ENCODE assay signal across 19 mouse cellular contexts in genomic region chr19:6851497-6851896, GRCm38 (mm10). TPM values are rescaled to one million over a fixed set of nuclear protein-coding genes. Genes with fewer than 3 reads are reported as not detected.
A peak's percentile ranks its signal among the peaks of the same experiment; 100 is the strongest.
DNase-seq lines count a peak whose midpoint lies in the region; ATAC-seq and TF ChIP-seq lines count a peak whose summit lies in the region.
"Had no signal": no experiment of that assay in that cellular context is flagged by ENCODE, and none has a peak within 500 bp of the region (broad histone marks: within the 10 kb centered on the region; RNA-seq: fewer than 3 reads in every experiment).

No protein-coding gene starts in this region.

- H3K36me3 ChIP-seq in midbrain, embryonic 11.5 days (ENCODE audit: control insufficient read depth, insufficient read depth, low read length): no peaks in the 10 kb centered on the region
- no peaks in the 10 kb centered on the region for H3K36me3 ChIP-seq in midbrain, postnatal 0 days (ENCODE audit: insufficient read depth, low read length)
- H3K36me3 ChIP-seq in ES-E14 (ENCODE audit: control insufficient read depth, insufficient read depth, low read length, poor library complexity, severe bottlenecking): no peaks in the 10 kb centered on the region
- no peaks in the 10 kb centered on the region; the same call in 1 of the 2 replicates for H3K36me3 ChIP-seq in small intestine, adult 2 months (ENCODE audit: control insufficient read depth, insufficient read depth, low read length)
- H3K36me3 ChIP-seq: embryonic facial prominence, embryonic 10.5 days; embryonic facial prominence, embryonic 12.5 days; forebrain, embryonic 15.5 days had no signal

- no peak overlapping the region for H3K4me3 ChIP-seq in midbrain, embryonic 11.5 days (ENCODE audit: low read depth, low read length)
- no peak overlapping the region for H3K4me3 ChIP-seq in midbrain, postnatal 0 days (ENCODE audit: low read depth, low read length)
- no peak overlapping the region for H3K4me3 ChIP-seq in ES-E14 (ENCODE audit: insufficient read depth in 1 of 2, low read depth in 1 of 2, low read length in 2 of 2, poor library complexity in 1 of 2, severe bottlenecking in 1 of 2)
- no peak overlapping the region for H3K4me3 ChIP-seq in small intestine, adult 2 months (ENCODE audit: low read depth, low read length)
- H3K4me3 ChIP-seq: embryonic facial prominence, embryonic 10.5 days; embryonic facial prominence, embryonic 12.5 days; forebrain, embryonic 13.5 days; forebrain, embryonic 15.5 days had no signal

- no peak for TF ChIP-seq CTCF in midbrain, postnatal 0 days (IDR thresholded peaks at IDR 0.05)
- no peak for TF ChIP-seq CTCF in small intestine, adult 2 months (IDR thresholded peaks at IDR 0.05; ENCODE audit: extremely low read depth, insufficient read length, insufficient replicate concordance, low read depth, low read length)

- in situ Hi-C loops in ES-E14 (cut with MboI; ENCODE audit: low sequenced_read_pairs in 2 of 2, unreplicated experiment in 2 of 2): no loop called here

- peaks cover 15% of the 10 kb centered on the region for H3K4me1 ChIP-seq in midbrain, embryonic 11.5 days (ENCODE audit: control insufficient read depth, insufficient read depth, low read length)
- peaks cover 7% of the 10 kb centered on the region; the same call in 1 of the 2 replicates for H3K4me1 ChIP-seq in midbrain, postnatal 0 days (ENCODE audit: insufficient read depth, low read length)
- peaks cover 6 to 9% of the 10 kb centered on the region in 2 experiments; a peak in 3 of 4 replicates for H3K4me1 ChIP-seq in ES-E14 (ENCODE audit: control insufficient read depth in 2 of 2, insufficient read depth in 2 of 2, low read length in 2 of 2, poor library complexity in 1 of 2)
- H3K4me1 ChIP-seq in small intestine, adult 2 months (ENCODE audit: control insufficient read depth, insufficient read depth, insufficient read length, low read length): peaks cover 43% of the 10 kb centered on the region

- H3K27me3 ChIP-seq in midbrain, embryonic 11.5 days (ENCODE audit: control insufficient read depth, insufficient read depth, low read length): peaks cover 41% of the 10 kb centered on the region
- peaks cover 41% of the 10 kb centered on the region for H3K27me3 ChIP-seq in midbrain, postnatal 0 days (ENCODE audit: insufficient read depth, low read length)
- no peaks in the 10 kb centered on the region for H3K27me3 ChIP-seq in small intestine, adult 2 months (ENCODE audit: control insufficient read depth, insufficient read depth, low read length)

- H3K9ac ChIP-seq in midbrain, embryonic 11.5 days (ENCODE audit: low read length): no peak overlapping the region
- H3K9ac ChIP-seq in midbrain, postnatal 0 days (replicated peaks; ENCODE audit: low read length, poor library complexity, severe bottlenecking): no peak overlapping the region
- H3K9ac ChIP-seq in ES-E14 (ENCODE audit: insufficient read depth, low read depth, low read length, poor library complexity, severe bottlenecking): no peak overlapping the region
- H3K9ac ChIP-seq: embryonic facial prominence, embryonic 12.5 days; forebrain, embryonic 13.5 days; forebrain, embryonic 15.5 days; forebrain, postnatal 0 days had no signal

- WGBS in midbrain, embryonic 11.5 days: 76% methylated on average over 3 of the region's 3 CpGs
- WGBS in midbrain, postnatal 0 days: 86% methylated on average over 3 of the region's 3 CpGs
- WGBS in small intestine, adult 2 months: 74% methylated on average over 3 of the region's 3 CpGs

- TF ChIP-seq POLR2A in small intestine, adult 2 months (IDR thresholded peaks at IDR 0.05; ENCODE audit: low read depth, low read length): no peak

- no peak overlapping the region for H3K27ac ChIP-seq in midbrain, embryonic 11.5 days (ENCODE audit: low read depth, low read length)
- H3K27ac ChIP-seq in midbrain, postnatal 0 days (ENCODE audit: low read depth, low read length): no peak overlapping the region
- no peak overlapping the region for H3K27ac ChIP-seq in ES-E14 (ENCODE audit: insufficient read depth, low read depth, low read length, poor library complexity, severe bottlenecking)
- H3K27ac ChIP-seq in small intestine, adult 2 months (ENCODE audit: insufficient read depth, low read depth, low read length): peak overlapping the region; percentile 93
- H3K27ac ChIP-seq: embryonic facial prominence, embryonic 10.5 days; embryonic facial prominence, embryonic 12.5 days; forebrain, embryonic 13.5 days; forebrain, embryonic 15.5 days had no signal

- no peak for ATAC-seq in midbrain, embryonic 11.5 days (ENCODE audit: low FRiP score)
- no peak for ATAC-seq in midbrain, postnatal 0 days (ENCODE audit: low FRiP score)
- no peak for ATAC-seq in megakaryocyte-erythroid progenitor cell, adult 5-6 weeks (replicated peaks; ENCODE audit: low FRiP score, low TSS enrichment, poor library complexity, severe bottlenecking)
- ATAC-seq: forebrain, embryonic 13.5 days; forebrain, embryonic 15.5 days; forebrain, postnatal 0 days had no signal

- no peak overlapping the region for H3K4me2 ChIP-seq in midbrain, embryonic 11.5 days
- no peak overlapping the region for H3K4me2 ChIP-seq in midbrain, postnatal 0 days (ENCODE audit: low read depth, low read length, poor library complexity, severe bottlenecking)
- H3K4me2 ChIP-seq: embryonic facial prominence, embryonic 12.5 days; forebrain, embryonic 13.5 days; forebrain, embryonic 15.5 days had no signal

- peak; percentile 78 for DNase-seq in midbrain, embryonic 11.5 days (ENCODE audit: low spot score, missing footprints)
- no peak for DNase-seq in midbrain, postnatal 0 days (ENCODE audit: low spot score)
- DNase-seq in ES-E14 (ENCODE audit: low read depth, low spot score) (no peak), MN1 (ENCODE audit: low spot score) (no peak)
- DNase-seq: adrenal gland, adult 2 months; adrenal gland, postnatal 10 days; adrenal gland, postnatal 25 days; cerebellum, adult 11 months; cerebellum, adult 18-20 months; cerebellum, adult 8-10 months; cerebellum, postnatal 10 days; cerebellum, postnatal 25 days; forebrain, postnatal 0 days had no signal

- no peaks in the 10 kb centered on the region for H3K9me3 ChIP-seq in midbrain, embryonic 11.5 days (ENCODE audit: control insufficient read depth, low read length)
- H3K9me3 ChIP-seq in midbrain, postnatal 0 days (ENCODE audit: low read length): no peaks in the 10 kb centered on the region
- H3K9me3 ChIP-seq in ES-E14 (ENCODE audit: control insufficient read depth, insufficient read depth, low read depth, low read length): no peaks in the 10 kb centered on the region
- H3K9me3 ChIP-seq: embryonic facial prominence, embryonic 10.5 days; embryonic facial prominence, embryonic 12.5 days; forebrain, embryonic 13.5 days; forebrain, embryonic 15.5 days had no signal

TF ChIP-seq in ES-E14, 5 proteins besides CTCF, POLR2A, EP300 and RAD21:
- TF ChIP-seq MAFK (IDR thresholded peaks at IDR 0.05; ENCODE audit: insufficient read depth, low read depth, low read length) (no peak), HCFC1 (IDR thresholded peaks at IDR 0.05; ENCODE audit: borderline replicate concordance, insufficient read depth, low read length) (peak; percentile 80)

RNA-seq across cellular contexts. Expression of gene Ccdc88b, which starts 6.5 kb away (rescaled TPM):
- 0.26 and 0.58 TPM in 2 replicates for polyA plus RNA-seq in midbrain, embryonic 11.5 days (2014; fragmentation: Nextera tagmentation; extraction: Ambion mirVana)
- 1.0 and 1.9 TPM in 2 replicates for total RNA-seq in midbrain, postnatal 0 days (2014; rRNA removed)
- 0.86 and 1.8 TPM in 2 replicates for polyA plus RNA-seq in midbrain, postnatal 0 days (2015; fragmentation: Nextera tagmentation; extraction: Ambion mirVana)
- total RNA-seq in ES-E14 (2012; rRNA removed): 2.7 and 3.5 TPM in 2 replicates
- polyA plus RNA-seq in small intestine, adult 2 months (2012; rRNA removed): 17.9 and 34.6 TPM in 2 replicates
- total RNA-seq in megakaryocyte-erythroid progenitor cell, adult 5-6 weeks (2014; fragmentation: Nextera tagmentation): 10.1 and 17.8 TPM in 2 replicates
- total RNA-seq in megakaryocyte-erythroid progenitor cell, adult 5-6 weeks (2017): 14.9 and 17.8 TPM in 2 replicates

RNA-seq across cellular contexts. Expression of gene Rps6ka4, which starts 11.1 kb away (rescaled TPM):
- polyA plus RNA-seq in midbrain, embryonic 11.5 days (2014; fragmentation: Nextera tagmentation; extraction: Ambion mirVana): 4.8 and 5.1 TPM in 2 replicates
- total RNA-seq in midbrain, postnatal 0 days (2014; rRNA removed): 20.6 and 31.1 TPM in 2 replicates
- 18.5 and 19.1 TPM in 2 replicates for polyA plus RNA-seq in midbrain, postnatal 0 days (2015; fragmentation: Nextera tagmentation; extraction: Ambion mirVana)
- total RNA-seq in ES-E14 (2012; rRNA removed): 11.5 and 14.4 TPM in 2 replicates
- polyA plus RNA-seq in small intestine, adult 2 months (2012; rRNA removed): 32.5 and 55.4 TPM in 2 replicates
- 7.3 and 9.4 TPM in 2 replicates for total RNA-seq in megakaryocyte-erythroid progenitor cell, adult 5-6 weeks (2014; fragmentation: Nextera tagmentation)
- 5.4 and 10.2 TPM in 2 replicates for total RNA-seq in megakaryocyte-erythroid progenitor cell, adult 5-6 weeks (2017)

RNA-seq across cellular contexts. Expression of gene Trmt112, which starts 58.0 kb away (rescaled TPM):
- 147 and 151 TPM in 2 replicates for polyA plus RNA-seq in midbrain, embryonic 11.5 days (2014; fragmentation: Nextera tagmentation; extraction: Ambion mirVana)
- 80.6 and 85.4 TPM in 2 replicates for total RNA-seq in midbrain, postnatal 0 days (2014; rRNA removed)
- polyA plus RNA-seq in midbrain, postnatal 0 days (2015; fragmentation: Nextera tagmentation; extraction: Ambion mirVana): 110 and 118 TPM in 2 replicates
- total RNA-seq in ES-E14 (2012; rRNA removed): 90.7 and 105 TPM in 2 replicates
- polyA plus RNA-seq in small intestine, adult 2 months (2012; rRNA removed): 29.0 and 52.3 TPM in 2 replicates
- 185 and 221 TPM in 2 replicates for total RNA-seq in megakaryocyte-erythroid progenitor cell, adult 5-6 weeks (2014; fragmentation: Nextera tagmentation)
- 235 and 364 TPM in 2 replicates for total RNA-seq in megakaryocyte-erythroid progenitor cell, adult 5-6 weeks (2017)

RNA-seq across cellular contexts. Expression of gene Prdx5, which starts 58.4 kb away (rescaled TPM):
- polyA plus RNA-seq in midbrain, embryonic 11.5 days (2014; fragmentation: Nextera tagmentation; extraction: Ambion mirVana): 123 and 127 TPM in 2 replicates
- 211 and 223 TPM in 2 replicates for total RNA-seq in midbrain, postnatal 0 days (2014; rRNA removed)
- polyA plus RNA-seq in midbrain, postnatal 0 days (2015; fragmentation: Nextera tagmentation; extraction: Ambion mirVana): 491 and 528 TPM in 2 replicates
- total RNA-seq in ES-E14 (2012; rRNA removed): 51.6 and 59.0 TPM in 2 replicates
- polyA plus RNA-seq in small intestine, adult 2 months (2012; rRNA removed): 94.6 and 180 TPM in 2 replicates
- total RNA-seq in megakaryocyte-erythroid progenitor cell, adult 5-6 weeks (2014; fragmentation: Nextera tagmentation): 76.5 and 87.1 TPM in 2 replicates
- total RNA-seq in megakaryocyte-erythroid progenitor cell, adult 5-6 weeks (2017): 101 and 126 TPM in 2 replicates
